Mouse (Mus musculus): ENCODE data around the gene Sfxn5. TPM values are rescaled to one million over a fixed set of nuclear protein-coding genes. Genes with fewer than 3 reads are reported as not detected.
A peak's percentile ranks its signal among the peaks of the same experiment; 100 is the strongest.

The Sfxn5 gene
- polyA plus RNA-seq, 2 experiments = 0.77 to 1.2 TPM

- no peak for ATAC-seq (ENCODE audit: insufficient read depth)
- no peak for TF ChIP-seq CTCF (IDR thresholded peaks at IDR 0.05; ENCODE audit: low read depth)
- TF ChIP-seq EP300 (IDR thresholded peaks at IDR 0.05; ENCODE audit: low read depth) = no peak
Observed at GRCm38 (mm10) chr6:85237595-85238337, 95.5 kb downstream of the Sfxn5 start.

GRCm38 (mm10) chr6:85237001-85237400 lies 96.2 kb downstream of the Sfxn5 start:
- no peak overlapping the region for H3K4me3 ChIP-seq (ENCODE audit: insufficient read depth in 1 of 2, low read depth in 2 of 2, low read length in 2 of 2)
- 30% methylated on average over 5 of the region's 5 CpGs for WGBS (ENCODE audit: insufficient replicate concordance)
- H3K36me3 ChIP-seq (replicated peaks; ENCODE audit: control insufficient read depth, insufficient read depth, low read depth) = no peaks in the 10 kb centered on the region
- ATAC-seq (ENCODE audit: insufficient read depth) (no peak), DNase-seq (ENCODE audit: low read depth in 3 of 3, low spot score in 3 of 3) (no peak)
- no peak overlapping the region for H3K9ac ChIP-seq (replicated peaks)
- no peaks in the 10 kb centered on the region for H3K27me3 ChIP-seq (ENCODE audit: control insufficient read depth, insufficient read depth, low read length)
- H3K9me3 ChIP-seq (ENCODE audit: control insufficient read depth, low read length) = no peaks in the 10 kb centered on the region
- TF ChIP-seq CTCF (IDR thresholded peaks at IDR 0.05; ENCODE audit: low read depth) (peak; percentile 59), EP300 (IDR thresholded peaks at IDR 0.05; ENCODE audit: low read depth) (no peak)
- H3K4me1 ChIP-seq (replicated peaks; ENCODE audit: control insufficient read depth in 2 of 2, insufficient read depth in 2 of 2, low read length in 1 of 2) = no peaks in the 10 kb centered on the region
- no peak overlapping the region for H3K27ac ChIP-seq
- no peak overlapping the region for H3K4me2 ChIP-seq (ENCODE audit: low read depth)

More at GRCm38 (mm10) chr6:85237595-85238337, 95.5 kb downstream of the Sfxn5 start:
- Histone ChIP-seq H3K27me3 (ENCODE audit: control insufficient read depth, insufficient read depth, low read length) (no peaks in the 10 kb centered on the region), H3K9ac (replicated peaks) (no peak overlapping the region), H3K9me3 (ENCODE audit: control insufficient read depth, low read length) (no peaks in the 10 kb centered on the region), H3K4me2 (ENCODE audit: low read depth) (no peak overlapping the region), H3K27ac (no peak overlapping the region), H3K4me1 (replicated peaks; ENCODE audit: control insufficient read depth in 2 of 2, insufficient read depth in 2 of 2, low read length in 1 of 2) (no peaks in the 10 kb centered on the region), H3K4me3 (ENCODE audit: insufficient read depth in 1 of 2, low read depth in 2 of 2, low read length in 2 of 2) (no peak overlapping the region), H3K36me3 (replicated peaks; ENCODE audit: control insufficient read depth, insufficient read depth, low read depth) (no peaks in the 10 kb centered on the region)
- 50% methylated on average over 10 of the region's 10 CpGs for WGBS (ENCODE audit: insufficient replicate concordance)
- no peak for DNase-seq (ENCODE audit: low read depth in 3 of 3, low spot score in 3 of 3)

- Histone ChIP-seq H3K27ac (no peak overlapping the region), H3K4me2 (ENCODE audit: low read depth) (no peak overlapping the region), H3K4me1 (replicated peaks; ENCODE audit: control insufficient read depth in 2 of 2, insufficient read depth in 2 of 2, low read length in 1 of 2) (no peaks in the 10 kb centered on the region), H3K4me3 (ENCODE audit: insufficient read depth in 1 of 2, low read depth in 2 of 2, low read length in 2 of 2) (no peak overlapping the region), H3K36me3 (replicated peaks; ENCODE audit: control insufficient read depth, insufficient read depth, low read depth) (no peaks in the 10 kb centered on the region), H3K9ac (replicated peaks) (no peak overlapping the region), H3K9me3 (ENCODE audit: control insufficient read depth, low read length) (no peaks in the 10 kb centered on the region), H3K27me3 (ENCODE audit: control insufficient read depth, insufficient read depth, low read length) (no peaks in the 10 kb centered on the region)
- TF ChIP-seq CTCF (IDR thresholded peaks at IDR 0.05; ENCODE audit: low read depth) (no peak), EP300 (IDR thresholded peaks at IDR 0.05; ENCODE audit: low read depth) (no peak)
- WGBS (ENCODE audit: insufficient replicate concordance) = 54% methylated on average over 5 of the region's 5 CpGs
- ATAC-seq (ENCODE audit: insufficient read depth) (no peak), DNase-seq (ENCODE audit: low read depth in 3 of 3, low spot score in 3 of 3) (no peak)
Observed at GRCm38 (mm10) chr6:85234796-85235195, 98.4 kb downstream of the Sfxn5 start.

GRCm38 (mm10) chr6:85232836-85233623 lies 100.2 kb downstream of the Sfxn5 start:
- TF ChIP-seq CTCF (IDR thresholded peaks at IDR 0.05; ENCODE audit: low read depth) (no peak), EP300 (IDR thresholded peaks at IDR 0.05; ENCODE audit: low read depth) (no peak)
- no peak overlapping the region for H3K9ac ChIP-seq (replicated peaks)
- H3K9me3 ChIP-seq (ENCODE audit: control insufficient read depth, low read length) = no peaks in the 10 kb centered on the region
- no peak overlapping the region for H3K4me3 ChIP-seq (ENCODE audit: insufficient read depth in 1 of 2, low read depth in 2 of 2, low read length in 2 of 2)
- no peak overlapping the region for H3K27ac ChIP-seq
- H3K4me1 ChIP-seq (replicated peaks; ENCODE audit: control insufficient read depth in 2 of 2, insufficient read depth in 2 of 2, low read length in 1 of 2) = no peaks in the 10 kb centered on the region
- H3K27me3 ChIP-seq (ENCODE audit: control insufficient read depth, insufficient read depth, low read length) = no peaks in the 10 kb centered on the region
- DNase-seq (ENCODE audit: low read depth in 3 of 3, low spot score in 3 of 3) (no peak), ATAC-seq (ENCODE audit: insufficient read depth) (no peak)
- H3K4me2 ChIP-seq (ENCODE audit: low read depth) = no peak overlapping the region
- no peaks in the 10 kb centered on the region for H3K36me3 ChIP-seq (replicated peaks; ENCODE audit: control insufficient read depth, insufficient read depth, low read depth)
- 31% methylated on average over 7 of the region's 7 CpGs for WGBS (ENCODE audit: insufficient replicate concordance)

DNA sequence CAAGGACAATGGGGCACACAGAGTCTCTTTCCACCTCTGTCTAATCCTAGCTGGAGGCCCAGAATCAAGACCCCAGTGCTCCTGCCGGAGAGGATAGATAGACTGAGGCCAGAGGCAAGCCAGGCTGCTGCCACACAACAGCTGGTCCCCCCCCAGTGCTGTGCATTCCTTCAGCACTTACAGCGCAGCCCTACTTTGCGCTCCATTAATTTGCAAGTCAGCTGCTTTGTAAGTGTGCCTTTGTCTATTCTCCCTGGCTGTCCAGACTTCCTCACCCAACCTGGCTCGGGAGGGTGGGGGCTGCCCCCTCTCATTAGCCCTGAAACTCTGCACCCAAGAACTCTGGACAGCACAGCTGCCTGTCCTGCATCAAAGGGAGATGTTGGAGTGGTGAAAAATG lies 101.2 kb downstream of the Sfxn5 start:
- H3K4me1 ChIP-seq (replicated peaks; ENCODE audit: control insufficient read depth in 2 of 2, insufficient read depth in 2 of 2, low read length in 1 of 2) = no peaks in the 10 kb centered on the region
- 49% methylated on average over 4 of the region's 4 CpGs for WGBS (ENCODE audit: insufficient replicate concordance)
- no peak overlapping the region for H3K4me2 ChIP-seq (ENCODE audit: low read depth)
- H3K4me3 ChIP-seq (ENCODE audit: insufficient read depth in 1 of 2, low read depth in 2 of 2, low read length in 2 of 2) = no peak overlapping the region
- no peaks in the 10 kb centered on the region for H3K27me3 ChIP-seq (ENCODE audit: control insufficient read depth, insufficient read depth, low read length)
- DNase-seq (ENCODE audit: low read depth in 3 of 3, low spot score in 3 of 3) = no peak
- no peaks in the 10 kb centered on the region for H3K9me3 ChIP-seq (ENCODE audit: control insufficient read depth, low read length)
- H3K36me3 ChIP-seq (replicated peaks; ENCODE audit: control insufficient read depth, insufficient read depth, low read depth) = no peaks in the 10 kb centered on the region
- no peak overlapping the region for H3K9ac ChIP-seq (replicated peaks)
- no peak overlapping the region for H3K27ac ChIP-seq
- ATAC-seq (ENCODE audit: insufficient read depth) = no peak
- TF ChIP-seq EP300 (IDR thresholded peaks at IDR 0.05; ENCODE audit: low read depth) (no peak), CTCF (IDR thresholded peaks at IDR 0.05; ENCODE audit: low read depth) (no peak)

Measured in liver, embryonic 14.5 days (tissue).